Mouse (Mus musculus) neural tube, embryonic 13.5 days (tissue): ENCODE results near the gene Prrxl1. TPM values are rescaled to one million over a fixed set of nuclear protein-coding genes. Genes with fewer than 3 reads are reported as not detected.
A peak's percentile ranks its signal among the peaks of the same experiment; 100 is the strongest.

ENCODE experiments used
- ATAC-seq: fragments of 200-750 bp; cut with Nextera tagmentation; 2 replicates; pipeline ENCODE4 v1.8.0; 2017; ENCODE audit warnings: low read depth, mild to moderate bottlenecking, moderate TSS enrichment, moderate library complexity
- H3K27ac ChIP-seq: fragments of 300-500 bp; sonication (generic); replicated peaks from 2 replicates; pipeline ENCODE4 v1.5.1; 2015; ENCODE audit warnings: moderate library complexity, mild to moderate bottlenecking, inconsistent platforms
- H3K27me3 ChIP-seq: fragments of 300-500 bp; sonication (generic); 2 replicates; pipeline ENCODE4 v1.6.1; 2015; ENCODE audit warnings: mild to moderate bottlenecking, inconsistent platforms
- H3K36me3 ChIP-seq: fragments of 300-500 bp; sonication (generic); 2 replicates; pipeline ENCODE4 v1.6.1; 2015; ENCODE audit warnings: mild to moderate bottlenecking, inconsistent platforms
- H3K4me1 ChIP-seq: fragments of 300-500 bp; sonication (generic); replicated peaks from 2 replicates; pipeline ENCODE4 v1.6.1; 2015; ENCODE audit warnings: inconsistent platforms
- H3K4me2 ChIP-seq: fragments of 300-500 bp; sonication (generic); 2 replicates; pipeline ENCODE4 v1.6.1; 2015; ENCODE audit warnings: inconsistent platforms, mild to moderate bottlenecking, moderate library complexity
- H3K4me3 ChIP-seq: fragments of 300-500 bp; sonication (generic); 2 replicates; pipeline ENCODE4 v1.5.1; 2015; ENCODE audit warnings: mild to moderate bottlenecking, inconsistent platforms
- H3K9ac ChIP-seq: fragments of 300-500 bp; sonication (generic); 2 replicates; pipeline ENCODE4 v1.6.1; 2015; ENCODE audit warnings: moderate library complexity, mild to moderate bottlenecking, inconsistent platforms
- H3K9me3 ChIP-seq: fragments of 300-500 bp; sonication (generic); 2 replicates; pipeline ENCODE4 v1.6.1; 2016; ENCODE audit warnings: inconsistent platforms
- WGBS: fragments of 180-500 bp; shearing (Covaris S2); methylation state at CpG from one replicate; pipeline ENCODE4 v1.1.7; 2015; 5-methylcytosine and 5-hydroxymethylcytosine counted together
- polyA plus RNA-seq: library from polyadenylated mRNA; unstranded; fragments of >200 nt; fragmentation: Nextera tagmentation; extraction: Ambion mirVana; gene quantifications from 2 replicates; pipeline ENCODE4 v1.2.1, GENCODE M21; 2015

Prrxl1 gene
- polyA plus RNA-seq, 1 experiment from 2014 or later: 83.4 TPM

- Histone ChIP-seq H3K4me1 (peaks cover 27% of the 10 kb centered on the region), H3K27me3 (no peaks in the 10 kb centered on the region), H3K36me3 (no peaks in the 10 kb centered on the region), H3K9me3 (no peaks in the 10 kb centered on the region), H3K9ac (no peak within 1 kb of the TSS), H3K4me3 (no peak within 1 kb of the TSS), H3K27ac (peak within 1 kb of the TSS; percentile 38), H3K4me2 (peak within 1 kb of the TSS; percentile 7)
- WGBS: 68% methylated on average over 16 of the region's 16 CpGs
- ATAC-seq: no peak
These were observed 86.1 kb downstream of the Prrxl1 start, which contains the start of gene 3425401B19Rik for GRCm38 (mm10) chr14:32685124-32685826. Gene 3425401B19Rik (minus strand): TSS chr14:32685293.

- Histone ChIP-seq H3K4me1 (peaks cover 9% of the 10 kb centered on the region; the same call in 1 of the 2 replicates), H3K9ac (no peak overlapping the region), H3K4me3 (no peak overlapping the region)
These were observed 96.7 kb downstream of the Prrxl1 start for GRCm38 (mm10) chr14:32695906-32696305.

GRCm38 (mm10) chr14:32696344-32696743 is 97.1 kb downstream of the Prrxl1 start:
- Histone ChIP-seq H3K27ac (no peak overlapping the region), H3K9me3 (no peaks in the 10 kb centered on the region), H3K4me2 (no peak overlapping the region), H3K27me3 (no peaks in the 10 kb centered on the region), H3K36me3 (no peaks in the 10 kb centered on the region), H3K9ac (no peak overlapping the region), H3K4me1 (peaks cover 9% of the 10 kb centered on the region; the same call in 1 of the 2 replicates), H3K4me3 (no peak overlapping the region)
- ATAC-seq: no peak
- 93% methylated on average over 2 of the region's 2 CpGs for WGBS

More at GRCm38 (mm10) chr14:32695906-32696305, 96.7 kb downstream of the Prrxl1 start:
- Histone ChIP-seq H3K4me2 (no peak overlapping the region), H3K27ac (no peak overlapping the region), H3K9me3 (no peaks in the 10 kb centered on the region), H3K36me3 (no peaks in the 10 kb centered on the region), H3K27me3 (no peaks in the 10 kb centered on the region)
- no peak for ATAC-seq
- 90% methylated on average over 2 of the region's 2 CpGs for WGBS

- H3K9ac ChIP-seq: no peak overlapping the region
These were observed 98.6 kb downstream of the Prrxl1 start for GRCm38 (mm10) chr14:32697774-32698173.

GRCm38 (mm10) chr14:32698556-32698955 is 99.3 kb downstream of the Prrxl1 start:
- ATAC-seq: no peak
- WGBS: 96% methylated on average over 3 of the region's 3 CpGs

More at GRCm38 (mm10) chr14:32697774-32698173, 98.6 kb downstream of the Prrxl1 start:
- H3K4me3 ChIP-seq: no peak overlapping the region
- no peaks in the 10 kb centered on the region for H3K27me3 ChIP-seq
- H3K4me2 ChIP-seq: no peak overlapping the region
- ATAC-seq: no peak
- no peak overlapping the region for H3K27ac ChIP-seq
- H3K9me3 ChIP-seq: no peaks in the 10 kb centered on the region
- peaks cover 9% of the 10 kb centered on the region; the same call in 1 of the 2 replicates for H3K4me1 ChIP-seq
- WGBS: 84% methylated on average over 8 of the region's 8 CpGs
- H3K36me3 ChIP-seq: no peaks in the 10 kb centered on the region

More at GRCm38 (mm10) chr14:32698556-32698955, 99.3 kb downstream of the Prrxl1 start:
- Histone ChIP-seq H3K9ac (no peak overlapping the region), H3K4me3 (no peak overlapping the region), H3K36me3 (no peaks in the 10 kb centered on the region), H3K27ac (no peak overlapping the region), H3K27me3 (no peaks in the 10 kb centered on the region), H3K4me1 (peaks cover 11% of the 10 kb centered on the region; the same call in 1 of the 2 replicates), H3K4me2 (no peak overlapping the region), H3K9me3 (no peaks in the 10 kb centered on the region)

Other genes with a start within 250 kb of the Prrxl1 start
- gene 1700024G13Rik, start 211.0 kb upstream of the Prrxl1 start, polyA plus RNA-seq: 0.24 TPM in 1 of 2 replicates, not detected in the other
- gene Slc18a3, start 134.6 kb upstream of the Prrxl1 start, polyA plus RNA-seq: 30.1 and 33.6 TPM in 2 replicates
- gene Chat, start 133.4 kb upstream of the Prrxl1 start, polyA plus RNA-seq: 4.0 and 5.0 TPM in 2 replicates
- gene Ercc6, start 85.9 kb upstream of the Prrxl1 start, polyA plus RNA-seq: 25.3 and 26.7 TPM in 2 replicates
- gene 3425401B19Rik, start 85.9 kb downstream of the Prrxl1 start, polyA plus RNA-seq: 0.15 and 0.40 TPM in 2 replicates
- 0.55 and 0.87 TPM in 2 replicates for gene Tmem273, start 186.6 kb downstream of the Prrxl1 start, polyA plus RNA-seq
- 0.10 TPM in 1 of 2 replicates, not detected in the other for gene Fam170b, start 234.6 kb downstream of the Prrxl1 start, polyA plus RNA-seq